Mouse (Mus musculus): Measurements from ENCODE around the gene Evc2. TPM values are rescaled to one million over a fixed set of nuclear protein-coding genes. Genes with fewer than 3 reads are reported as not detected.

Gene Evc2
- polyA plus RNA-seq, 1 experiment = 15.6 TPM

- TF ChIP-seq MYOG (IDR thresholded peaks at IDR 0.05; ENCODE audit: control insufficient read depth, extremely low read depth, insufficient read length) = no peak
- TF ChIP-seq CEBPB (IDR thresholded peaks at IDR 0.05; ENCODE audit: low read depth) = no peak
- TF ChIP-seq CTCF (IDR thresholded peaks at IDR 0.05; ENCODE audit: control insufficient read depth, insufficient read depth, insufficient read length) = no peak
- no peak for TF ChIP-seq FOSL1 (IDR thresholded peaks at IDR 0.05; ENCODE audit: insufficient read depth, low read length, poor library complexity, severe bottlenecking)
- TF ChIP-seq USF1 (IDR thresholded peaks at IDR 0.05; ENCODE audit: low read depth) = no peak
- no peak for TF ChIP-seq MYOD1 (IDR thresholded peaks at IDR 0.05; ENCODE audit: control insufficient read depth, insufficient read length, low read depth)
- no peak for TF ChIP-seq MAX (IDR thresholded peaks at IDR 0.05)
- Histone ChIP-seq H3ac (ENCODE audit: control insufficient read depth, insufficient read length, low read depth) (no peak overlapping the region), H3K36me3 (ENCODE audit: control insufficient read depth, insufficient read depth) (no peaks in the 10 kb centered on the region), H3K79me2 (ENCODE audit: control insufficient read depth, insufficient read depth) (no peaks in the 10 kb centered on the region), H3K79me3 (ENCODE audit: low read depth) (no peaks in the 10 kb centered on the region), H3K27me3 (ENCODE audit: control insufficient read depth, insufficient read depth, insufficient read length) (peaks cover 5% of the 10 kb centered on the region), H3K4me3 (ENCODE audit: insufficient read depth, poor library complexity, severe bottlenecking) (no peak overlapping the region)
Observed at GRCm38 (mm10) chr5:37457191-37457590, 118.9 kb downstream of the Evc2 start.

DNA sequence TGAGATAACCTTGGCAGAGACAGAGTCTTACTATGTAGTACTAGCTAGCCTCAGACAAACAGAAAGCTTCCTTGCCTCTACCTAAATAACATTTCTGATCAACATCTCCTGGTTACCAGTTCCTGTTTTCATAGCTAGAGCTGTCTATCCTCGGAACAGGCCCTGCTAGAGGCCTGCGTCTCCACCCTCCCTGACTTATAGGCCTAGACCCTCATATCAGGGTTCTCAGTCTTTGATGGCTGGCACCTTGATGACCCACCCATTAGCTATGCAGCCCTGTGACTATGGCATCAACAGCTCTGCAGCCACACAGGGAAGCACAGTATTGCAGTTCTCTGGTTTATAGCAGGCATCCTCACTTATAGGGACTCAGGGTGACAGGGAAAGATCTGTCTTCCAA is 119.5 kb downstream of the Evc2 start:
- H3ac ChIP-seq (ENCODE audit: control insufficient read depth, insufficient read length, low read depth) = no peak overlapping the region
- no peaks in the 10 kb centered on the region for H3K79me2 ChIP-seq (ENCODE audit: control insufficient read depth, insufficient read depth)
- H3K79me3 ChIP-seq (ENCODE audit: low read depth) = no peaks in the 10 kb centered on the region
- no peak overlapping the region for H3K4me3 ChIP-seq (ENCODE audit: insufficient read depth, poor library complexity, severe bottlenecking)
- H3K27me3 ChIP-seq (ENCODE audit: control insufficient read depth, insufficient read depth, insufficient read length) = peaks cover 5% of the 10 kb centered on the region
- no peaks in the 10 kb centered on the region for H3K36me3 ChIP-seq (ENCODE audit: control insufficient read depth, insufficient read depth)
- TF ChIP-seq FOSL1 (IDR thresholded peaks at IDR 0.05; ENCODE audit: insufficient read depth, low read length, poor library complexity, severe bottlenecking) = no peak
- no peak for TF ChIP-seq CTCF (IDR thresholded peaks at IDR 0.05; ENCODE audit: control insufficient read depth, insufficient read depth, insufficient read length)
- no peak for TF ChIP-seq MYOD1 (IDR thresholded peaks at IDR 0.05; ENCODE audit: control insufficient read depth, insufficient read length, low read depth)
- TF ChIP-seq MAX (IDR thresholded peaks at IDR 0.05) = no peak
- TF ChIP-seq MYOG (IDR thresholded peaks at IDR 0.05; ENCODE audit: control insufficient read depth, extremely low read depth, insufficient read length) = no peak

DNA sequence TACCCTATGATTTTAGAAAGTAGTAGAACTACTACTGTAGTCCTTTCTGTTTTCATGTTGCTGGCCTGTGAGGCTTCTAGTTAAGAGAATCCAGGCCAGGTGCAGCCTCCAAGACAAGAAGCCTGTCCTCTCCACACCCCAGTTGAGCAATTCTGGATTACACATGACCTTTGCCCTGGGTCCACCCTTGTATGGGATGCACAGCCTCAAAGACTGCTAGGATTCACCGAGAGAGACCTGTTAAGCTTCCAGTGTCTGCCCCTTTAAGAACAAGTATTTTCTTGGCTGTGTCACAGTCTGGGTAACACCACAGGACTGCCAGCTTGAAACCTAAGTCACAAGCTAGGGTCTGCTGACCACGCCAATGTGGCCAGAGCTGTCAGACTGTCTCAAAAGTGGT is 119.9 kb downstream of the Evc2 start:
- Histone ChIP-seq H3K79me2 (ENCODE audit: control insufficient read depth, insufficient read depth) (no peaks in the 10 kb centered on the region), H3K4me3 (ENCODE audit: insufficient read depth, poor library complexity, severe bottlenecking) (no peak overlapping the region), H3ac (ENCODE audit: control insufficient read depth, insufficient read length, low read depth) (no peak overlapping the region), H3K36me3 (ENCODE audit: control insufficient read depth, insufficient read depth) (no peaks in the 10 kb centered on the region), H3K79me3 (ENCODE audit: low read depth) (no peaks in the 10 kb centered on the region), H3K27me3 (ENCODE audit: control insufficient read depth, insufficient read depth, insufficient read length) (peaks cover 5% of the 10 kb centered on the region)
- TF ChIP-seq MAX (IDR thresholded peaks at IDR 0.05) = no peak
- TF ChIP-seq FOSL1 (IDR thresholded peaks at IDR 0.05; ENCODE audit: insufficient read depth, low read length, poor library complexity, severe bottlenecking) = no peak
- TF ChIP-seq MYOD1 (IDR thresholded peaks at IDR 0.05; ENCODE audit: control insufficient read depth, insufficient read length, low read depth) = no peak
- TF ChIP-seq MYOG (IDR thresholded peaks at IDR 0.05; ENCODE audit: control insufficient read depth, extremely low read depth, insufficient read length) = no peak
- no peak for TF ChIP-seq CEBPB (IDR thresholded peaks at IDR 0.05; ENCODE audit: low read depth)
- no peak for TF ChIP-seq USF1 (IDR thresholded peaks at IDR 0.05; ENCODE audit: low read depth)
- no peak for TF ChIP-seq CTCF (IDR thresholded peaks at IDR 0.05; ENCODE audit: control insufficient read depth, insufficient read depth, insufficient read length)

- H3K79me2 ChIP-seq (ENCODE audit: control insufficient read depth, insufficient read depth) = no peaks in the 10 kb centered on the region
Observed at GRCm38 (mm10) chr5:37465461-37465860, 127.2 kb downstream of the Evc2 start.

DNA sequence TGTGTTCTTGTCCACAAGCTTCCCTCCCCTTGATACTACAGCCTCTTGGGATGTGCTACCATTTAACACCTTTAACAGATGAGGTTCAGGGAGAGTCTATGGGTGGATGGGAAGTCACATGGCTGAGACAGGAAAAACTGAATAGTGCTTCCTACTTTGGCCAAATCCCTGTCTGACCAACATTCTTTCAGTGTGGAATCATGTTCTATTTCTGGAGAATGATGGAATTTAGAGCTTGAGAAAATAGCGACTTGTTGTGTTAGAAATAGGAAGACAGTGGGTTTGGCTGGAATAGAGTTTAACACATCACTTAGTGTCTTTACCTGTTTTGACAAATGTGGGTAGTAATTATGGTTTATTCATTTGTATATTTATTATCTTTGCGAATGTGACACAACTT is 129.3 kb downstream of the Evc2 start:
- peaks cover 6% of the 10 kb centered on the region for H3K27me3 ChIP-seq (ENCODE audit: control insufficient read depth, insufficient read depth, insufficient read length)
- H3K79me2 ChIP-seq (ENCODE audit: control insufficient read depth, insufficient read depth) = no peaks in the 10 kb centered on the region
- no peaks in the 10 kb centered on the region for H3K36me3 ChIP-seq (ENCODE audit: control insufficient read depth, insufficient read depth)
- H3K4me3 ChIP-seq (ENCODE audit: insufficient read depth, poor library complexity, severe bottlenecking) = no peak overlapping the region
- no peak overlapping the region for H3ac ChIP-seq (ENCODE audit: control insufficient read depth, insufficient read length, low read depth)
- no peak for TF ChIP-seq FOSL1 (IDR thresholded peaks at IDR 0.05; ENCODE audit: insufficient read depth, low read length, poor library complexity, severe bottlenecking)
- TF ChIP-seq USF1 (IDR thresholded peaks at IDR 0.05; ENCODE audit: low read depth) = peak; percentile 18
- H3K79me3 ChIP-seq (ENCODE audit: low read depth) = no peaks in the 10 kb centered on the region

More at GRCm38 (mm10) chr5:37465461-37465860, 127.2 kb downstream of the Evc2 start:
- TF ChIP-seq MYOG (IDR thresholded peaks at IDR 0.05; ENCODE audit: control insufficient read depth, extremely low read depth, insufficient read length) (no peak), FOSL1 (IDR thresholded peaks at IDR 0.05; ENCODE audit: insufficient read depth, low read length, poor library complexity, severe bottlenecking) (no peak), MAX (IDR thresholded peaks at IDR 0.05) (no peak), CEBPB (IDR thresholded peaks at IDR 0.05; ENCODE audit: low read depth) (no peak), MYOD1 (IDR thresholded peaks at IDR 0.05; ENCODE audit: control insufficient read depth, insufficient read length, low read depth) (no peak), USF1 (IDR thresholded peaks at IDR 0.05; ENCODE audit: low read depth) (no peak), CTCF (IDR thresholded peaks at IDR 0.05; ENCODE audit: control insufficient read depth, insufficient read depth, insufficient read length) (no peak)
- Histone ChIP-seq H3K36me3 (ENCODE audit: control insufficient read depth, insufficient read depth) (no peaks in the 10 kb centered on the region), H3ac (ENCODE audit: control insufficient read depth, insufficient read length, low read depth) (no peak overlapping the region), H3K79me3 (ENCODE audit: low read depth) (no peaks in the 10 kb centered on the region), H3K27me3 (ENCODE audit: control insufficient read depth, insufficient read depth, insufficient read length) (peaks cover 3% of the 10 kb centered on the region), H3K4me3 (ENCODE audit: insufficient read depth, poor library complexity, severe bottlenecking) (no peak overlapping the region)

DNA sequence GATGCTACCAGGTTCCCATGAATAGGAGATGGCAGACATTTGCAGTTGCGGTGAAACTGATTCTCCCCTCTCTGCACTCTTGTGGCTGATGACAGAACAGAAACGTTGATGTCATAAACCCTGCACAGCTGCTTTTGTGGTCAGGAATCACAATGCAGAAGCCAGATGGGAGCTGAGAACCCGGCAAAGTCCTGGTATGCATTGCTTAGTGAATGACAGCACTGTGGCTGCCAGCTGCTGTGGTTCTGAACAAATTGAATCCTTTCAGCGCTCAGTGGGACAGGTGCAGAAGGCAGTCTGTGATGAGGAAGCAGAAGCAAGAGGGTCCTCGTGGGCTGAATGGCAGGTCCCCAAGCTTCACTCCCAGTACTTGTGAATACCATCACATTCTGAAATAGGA is 130.7 kb downstream of the Evc2 start:
- Histone ChIP-seq H3ac (ENCODE audit: control insufficient read depth, insufficient read length, low read depth) (no peak overlapping the region), H3K36me3 (ENCODE audit: control insufficient read depth, insufficient read depth) (no peaks in the 10 kb centered on the region), H3K4me3 (ENCODE audit: insufficient read depth, poor library complexity, severe bottlenecking) (no peak overlapping the region), H3K27me3 (ENCODE audit: control insufficient read depth, insufficient read depth, insufficient read length) (peaks cover 6% of the 10 kb centered on the region), H3K79me3 (ENCODE audit: low read depth) (no peaks in the 10 kb centered on the region), H3K79me2 (ENCODE audit: control insufficient read depth, insufficient read depth) (no peaks in the 10 kb centered on the region)
- TF ChIP-seq MYOD1 (IDR thresholded peaks at IDR 0.05; ENCODE audit: control insufficient read depth, insufficient read length, low read depth) (peak; percentile 94), CEBPB (IDR thresholded peaks at IDR 0.05; ENCODE audit: low read depth) (no peak), MYOG (IDR thresholded peaks at IDR 0.05; ENCODE audit: control insufficient read depth, extremely low read depth, insufficient read length) (no peak), MAX (IDR thresholded peaks at IDR 0.05) (no peak), CTCF (IDR thresholded peaks at IDR 0.05; ENCODE audit: control insufficient read depth, insufficient read depth, insufficient read length) (no peak), FOSL1 (IDR thresholded peaks at IDR 0.05; ENCODE audit: insufficient read depth, low read length, poor library complexity, severe bottlenecking) (no peak), USF1 (IDR thresholded peaks at IDR 0.05; ENCODE audit: low read depth) (no peak)
